Mouse (Mus musculus) liver, embryonic 12.5 days (tissue): ENCODE measurements at regions not wholly inside any gene's neighbourhood (a gene's known extent, or its start where the extent isn't known, plus 50 kb on each side); places are given as distances from the start of the nearest gene placed in this dataset.

Source experiments
- ATAC-seq: fragments of 200-750 bp; cut with Nextera tagmentation; 2 replicates; pipeline ENCODE4 v1.8.0; 2017; ENCODE audit warnings: moderate number of reproducible peaks, mild to moderate bottlenecking, moderate library complexity
- H3K27ac ChIP-seq: fragments of 300-500 bp; sonication (generic); 2 replicates; pipeline ENCODE4 v1.5.1; 2016; ENCODE audit warnings: mild to moderate bottlenecking
- H3K27me3 ChIP-seq: fragments of 300-500 bp; sonication (generic); replicated peaks from 2 replicates; pipeline ENCODE4 v1.6.1; 2016; ENCODE audit warnings: mild to moderate bottlenecking, moderate library complexity
- H3K36me3 ChIP-seq: fragments of 300-500 bp; sonication (generic); 2 replicates; pipeline ENCODE4 v1.6.1; 2016; ENCODE audit warnings: mild to moderate bottlenecking, moderate library complexity
- H3K4me1 ChIP-seq: fragments of 300-500 bp; sonication (generic); 2 replicates; pipeline ENCODE4 v1.6.1; 2016
- H3K4me2 ChIP-seq: fragments of 300-500 bp; sonication (generic); 2 replicates; pipeline ENCODE4 v1.6.1; 2016; ENCODE audit warnings: mild to moderate bottlenecking, moderate library complexity
- H3K4me3 ChIP-seq: fragments of 300-500 bp; sonication (generic); 2 replicates; pipeline ENCODE4 v1.5.1; 2016; ENCODE audit warnings: mild to moderate bottlenecking, moderate library complexity
- H3K9ac ChIP-seq: fragments of 300-500 bp; sonication (generic); 2 replicates; pipeline ENCODE4 v1.6.1; 2016; ENCODE audit warnings: mild to moderate bottlenecking, moderate library complexity
- H3K9me3 ChIP-seq: fragments of 300-500 bp; sonication (generic); replicated peaks from 2 replicates; pipeline ENCODE4 v1.6.1; 2016; ENCODE audit warnings: mild to moderate bottlenecking, moderate library complexity
- WGBS: fragments of 180-500 bp; shearing (Covaris S2); methylation state at CpG from one replicate; pipeline ENCODE4 v1.1.7; 2016; ENCODE audit not compliant: insufficient replicate concordance; 5-methylcytosine and 5-hydroxymethylcytosine counted together

GRCm38 (mm10) chr8:80168688-80169087 lies 110.9 kb upstream of the Hhip start:
- Histone ChIP-seq H3K4me3 (no peak overlapping the region), H3K27ac (no peak overlapping the region), H3K9me3 (no peaks in the 10 kb centered on the region), H3K4me2 (no peak overlapping the region), H3K4me1 (no peaks in the 10 kb centered on the region), H3K36me3 (no peaks in the 10 kb centered on the region), H3K9ac (no peak overlapping the region), H3K27me3 (no peaks in the 10 kb centered on the region)
- ATAC-seq = no peak
- WGBS = 58% methylated on average over 9 of the region's 9 CpGs

- Histone ChIP-seq H3K4me2 (no peak overlapping the region), H3K4me3 (no peak overlapping the region), H3K9me3 (no peaks in the 10 kb centered on the region), H3K27me3 (no peaks in the 10 kb centered on the region), H3K9ac (no peak overlapping the region), H3K4me1 (no peaks in the 10 kb centered on the region), H3K27ac (no peak overlapping the region), H3K36me3 (no peaks in the 10 kb centered on the region)
- ATAC-seq = no peak
- WGBS = 64% methylated on average over 9 of the region's 9 CpGs
Measured at GRCm38 (mm10) chr8:80149458-80150083, 91.8 kb upstream of the Hhip start.

- no peak overlapping the region for H3K27ac ChIP-seq
- no peaks in the 10 kb centered on the region for H3K9me3 ChIP-seq
- H3K9ac ChIP-seq = no peak overlapping the region
- H3K4me3 ChIP-seq = no peak overlapping the region
- H3K27me3 ChIP-seq = no peaks in the 10 kb centered on the region
- H3K4me1 ChIP-seq = no peaks in the 10 kb centered on the region
- H3K4me2 ChIP-seq = no peak overlapping the region
- H3K36me3 ChIP-seq = no peaks in the 10 kb centered on the region
- 28% methylated on average over 3 of the region's 3 CpGs for WGBS
- ATAC-seq = no peak
Measured at GRCm38 (mm10) chr8:80147929-80148328, 90.1 kb upstream of the Hhip start.

GRCm38 (mm10) chr8:80138481-80138880 lies 80.7 kb upstream of the Hhip start:
- Histone ChIP-seq H3K27me3 (no peaks in the 10 kb centered on the region), H3K36me3 (no peaks in the 10 kb centered on the region), H3K4me2 (no peak overlapping the region), H3K4me3 (no peak overlapping the region), H3K9ac (no peak overlapping the region), H3K27ac (no peak overlapping the region), H3K4me1 (no peaks in the 10 kb centered on the region), H3K9me3 (no peaks in the 10 kb centered on the region)
- ATAC-seq = no peak
- WGBS = 66% methylated on average over 6 of the region's 6 CpGs

- Histone ChIP-seq H3K4me2 (no peak overlapping the region), H3K9ac (no peak overlapping the region), H3K36me3 (no peaks in the 10 kb centered on the region), H3K27me3 (no peaks in the 10 kb centered on the region), H3K9me3 (no peaks in the 10 kb centered on the region), H3K27ac (no peak overlapping the region), H3K4me3 (no peak overlapping the region), H3K4me1 (no peaks in the 10 kb centered on the region)
- 67% methylated on average over 3 of the region's 3 CpGs for WGBS
- no peak for ATAC-seq
Measured at GRCm38 (mm10) chr8:80120378-80120965, 62.7 kb upstream of the Hhip start.

- Histone ChIP-seq H3K36me3 (no peaks in the 10 kb centered on the region), H3K27me3 (no peaks in the 10 kb centered on the region), H3K4me1 (no peaks in the 10 kb centered on the region), H3K27ac (no peak overlapping the region), H3K4me2 (no peak overlapping the region), H3K4me3 (no peak overlapping the region), H3K9ac (no peak overlapping the region), H3K9me3 (no peaks in the 10 kb centered on the region)
- no peak for ATAC-seq
- WGBS = 42% methylated on average over 4 of the region's 4 CpGs
Measured at GRCm38 (mm10) chr8:80117328-80117727, 59.5 kb upstream of the Hhip start.
